Mouse (Mus musculus) intestine, embryonic 14.5 days (tissue): ENCODE results near the gene Lamc2. TPM values are rescaled to one million over a fixed set of nuclear protein-coding genes. Genes with fewer than 3 reads are reported as not detected.

ENCODE experiments used
- ATAC-seq: fragments of 200-750 bp; cut with Nextera tagmentation; replicated peaks from 2 replicates; pipeline ENCODE4 v1.8.0; 2017; ENCODE audit warnings: low read depth, moderate number of reproducible peaks, moderate TSS enrichment, moderate library complexity; ENCODE audit not compliant: low FRiP score, low TSS enrichment
- DNase-seq: peaks from one replicate; pipeline ENCODE4 v3.0.0-alpha.2; 2018; ENCODE audit warnings: low spot score
- H3K27ac ChIP-seq: fragments of 300-500 bp; sonication (generic); 2 replicates; pipeline ENCODE4 v1.5.1; 2014; ENCODE audit warnings: low read depth, mild to moderate bottlenecking, control low read depth
- H3K27me3 ChIP-seq: fragments of 300-500 bp; sonication (generic); replicated peaks from 2 replicates; pipeline ENCODE4 v1.6.1; 2014; ENCODE audit warnings: low read length, control low read depth; ENCODE audit not compliant: control insufficient read depth, insufficient read depth
- H3K36me3 ChIP-seq: fragments of 300-500 bp; sonication (generic); 2 replicates; pipeline ENCODE4 v1.6.1; 2014; ENCODE audit warnings: low read length, control low read depth; ENCODE audit not compliant: control insufficient read depth, insufficient read depth
- H3K4me1 ChIP-seq: fragments of 300-500 bp; sonication (generic); replicated peaks from 2 replicates; pipeline ENCODE4 v1.6.1; 2014; ENCODE audit warnings: low read length, control low read depth, mixed read lengths; ENCODE audit not compliant: control insufficient read depth, insufficient read depth
- H3K4me2 ChIP-seq: fragments of 300-500 bp; sonication (generic); 2 replicates; pipeline ENCODE4 v1.6.1; 2014; ENCODE audit warnings: low read length
- H3K4me3 ChIP-seq: fragments of 300-500 bp; sonication (generic); 2 replicates; pipeline ENCODE4 v1.5.1; 2014; ENCODE audit warnings: low read depth, low read length, control low read depth, mixed read lengths
- H3K9ac ChIP-seq: fragments of 300-500 bp; sonication (generic); 2 replicates; pipeline ENCODE4 v1.6.1; 2014; ENCODE audit warnings: mild to moderate bottlenecking, low read length
- H3K9me3 ChIP-seq: fragments of 300-500 bp; sonication (generic); 2 replicates; pipeline ENCODE4 v1.6.1; 2016; ENCODE audit warnings: low read length, control low read depth; ENCODE audit not compliant: control insufficient read depth
- WGBS: fragments of 180-500 bp; shearing (Covaris S2); extraction: QIAGEN DNeasy Blood & Tissue Kit; methylation state at CpG from one replicate; pipeline ENCODE4 v1.1.7; 2014; 5-methylcytosine and 5-hydroxymethylcytosine counted together
- polyA plus RNA-seq: library from polyadenylated mRNA; unstranded; fragments of >200 nt; fragmentation: Nextera tagmentation; extraction: Ambion mirVana; gene quantifications from 2 replicates; pipeline ENCODE4 v1.2.1, GENCODE M21; 2014

The Lamc2 gene
- polyA plus RNA-seq, 1 experiment from 2014 or later, result 9.2 TPM

DNA sequence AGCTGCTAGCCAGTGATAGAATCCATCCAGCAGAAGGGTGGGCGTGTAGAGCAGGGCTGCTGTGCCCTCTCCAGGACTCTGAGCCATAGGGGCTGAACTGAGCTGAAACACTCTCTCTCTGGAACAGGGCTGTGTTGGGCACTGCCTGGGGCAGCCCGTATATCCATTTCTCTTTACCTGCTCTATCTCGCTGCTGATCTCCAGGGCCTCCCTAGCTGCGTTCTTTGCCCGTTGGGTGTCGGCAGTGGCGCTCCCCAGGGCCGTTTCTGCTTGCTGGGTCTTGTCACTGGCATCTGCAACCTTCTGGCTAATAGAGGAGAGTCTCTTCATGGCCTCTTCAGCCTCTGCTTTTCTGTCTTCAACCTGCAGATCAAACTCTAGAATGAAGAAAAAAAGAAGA, 57.5 kb downstream of the Lamc2 start:
- H3K36me3 ChIP-seq, result no peaks in the 10 kb centered on the region
- H3K27ac ChIP-seq, result no peak overlapping the region
- H3K9ac ChIP-seq, result no peak overlapping the region
- H3K9me3 ChIP-seq, result no peaks in the 10 kb centered on the region
- 73% methylated on average over 8 of the region's 8 CpGs for WGBS
- H3K4me3 ChIP-seq, result no peak overlapping the region
- H3K27me3 ChIP-seq, result no peaks in the 10 kb centered on the region
- DNase-seq (no peak), ATAC-seq (no peak)
- no peak overlapping the region for H3K4me2 ChIP-seq
- H3K4me1 ChIP-seq, result peaks cover 3% of the 10 kb centered on the region

DNA sequence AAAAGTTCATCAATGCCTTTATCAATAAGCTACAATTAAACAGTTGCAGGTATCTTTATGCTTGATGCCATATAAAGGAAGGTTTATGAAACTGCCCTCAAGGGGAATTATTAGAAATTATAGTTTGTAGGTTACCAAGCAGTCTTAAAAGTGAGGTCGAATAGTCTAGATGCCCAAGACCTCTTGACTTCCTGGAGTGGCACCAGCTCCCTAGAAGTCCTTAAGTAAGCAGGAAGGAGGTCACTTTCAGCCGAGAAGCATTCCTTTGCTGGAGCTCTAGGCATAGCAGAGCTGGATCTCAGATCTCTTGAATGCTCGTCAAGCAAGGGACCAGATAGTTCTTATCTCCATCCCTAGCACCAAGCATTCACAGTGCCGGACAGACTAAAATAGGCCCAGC, 58.6 kb downstream of the Lamc2 start:
- H3K27ac ChIP-seq, result no peak overlapping the region
- WGBS, result 79% methylated on average over 4 of the region's 4 CpGs
- no peak for ATAC-seq
- no peaks in the 10 kb centered on the region for H3K9me3 ChIP-seq
- no peak overlapping the region for H3K4me2 ChIP-seq
- no peaks in the 10 kb centered on the region for H3K36me3 ChIP-seq
- H3K9ac ChIP-seq, result no peak overlapping the region
- DNase-seq, result no peak
- H3K4me3 ChIP-seq, result no peak overlapping the region
- no peaks in the 10 kb centered on the region for H3K27me3 ChIP-seq
- no peaks in the 10 kb centered on the region; the same call in 1 of the 2 replicates for H3K4me1 ChIP-seq

DNA sequence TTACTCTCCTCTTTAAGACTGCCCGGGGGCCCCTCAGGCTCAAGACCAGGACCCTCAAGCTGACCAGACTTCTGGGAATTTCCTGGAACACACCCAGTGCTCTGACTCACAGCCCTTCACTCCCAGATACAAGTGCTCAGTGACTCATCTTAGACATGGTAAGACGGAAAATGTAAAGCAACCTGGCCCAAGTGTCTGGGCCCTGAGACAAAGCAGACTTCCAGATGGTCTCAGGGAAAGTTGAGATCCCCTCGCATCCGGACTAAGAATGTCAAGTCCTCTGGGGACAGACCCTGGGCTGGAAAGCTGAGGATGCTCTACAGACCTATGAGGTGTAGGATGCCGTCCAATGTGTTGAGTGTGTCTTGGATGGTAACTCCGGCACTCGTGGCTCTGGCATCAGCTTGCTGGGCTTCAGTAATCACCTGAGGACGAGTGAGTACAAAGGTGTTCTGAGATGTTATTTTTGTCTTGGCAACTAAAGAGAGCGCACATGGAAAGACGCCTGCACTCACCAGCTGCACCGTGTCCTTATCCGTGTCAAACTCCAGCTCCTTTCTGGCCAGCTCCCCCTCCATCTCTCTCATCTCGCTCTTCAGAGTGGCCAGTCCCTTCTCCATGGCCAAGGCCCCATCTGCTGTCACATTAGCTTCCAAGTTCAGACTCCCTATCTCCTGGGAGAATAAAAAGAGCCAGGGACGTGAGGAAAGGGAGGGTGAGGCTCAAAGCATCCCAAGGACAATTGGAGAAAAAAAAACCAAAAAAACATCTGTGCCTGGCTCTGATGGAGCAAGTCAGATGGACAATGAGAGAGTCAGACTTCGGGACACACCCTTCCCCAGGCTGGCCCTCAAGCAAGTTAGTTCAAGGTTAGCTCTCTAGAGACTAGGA, 59.5 kb downstream of the Lamc2 start:
- ATAC-seq (peak; percentile 79), DNase-seq (no peak)
- Histone ChIP-seq H3K4me2 (no peak overlapping the region), H3K9me3 (no peaks in the 10 kb centered on the region), H3K36me3 (no peaks in the 10 kb centered on the region), H3K27ac (peak overlapping the region; percentile 29; the same call in 1 of the 2 replicates), H3K27me3 (no peaks in the 10 kb centered on the region), H3K9ac (no peak overlapping the region), H3K4me3 (no peak overlapping the region), H3K4me1 (no peaks in the 10 kb centered on the region; the same call in 1 of the 2 replicates)
- WGBS, result 70% methylated on average over 15 of the region's 15 CpGs

DNA sequence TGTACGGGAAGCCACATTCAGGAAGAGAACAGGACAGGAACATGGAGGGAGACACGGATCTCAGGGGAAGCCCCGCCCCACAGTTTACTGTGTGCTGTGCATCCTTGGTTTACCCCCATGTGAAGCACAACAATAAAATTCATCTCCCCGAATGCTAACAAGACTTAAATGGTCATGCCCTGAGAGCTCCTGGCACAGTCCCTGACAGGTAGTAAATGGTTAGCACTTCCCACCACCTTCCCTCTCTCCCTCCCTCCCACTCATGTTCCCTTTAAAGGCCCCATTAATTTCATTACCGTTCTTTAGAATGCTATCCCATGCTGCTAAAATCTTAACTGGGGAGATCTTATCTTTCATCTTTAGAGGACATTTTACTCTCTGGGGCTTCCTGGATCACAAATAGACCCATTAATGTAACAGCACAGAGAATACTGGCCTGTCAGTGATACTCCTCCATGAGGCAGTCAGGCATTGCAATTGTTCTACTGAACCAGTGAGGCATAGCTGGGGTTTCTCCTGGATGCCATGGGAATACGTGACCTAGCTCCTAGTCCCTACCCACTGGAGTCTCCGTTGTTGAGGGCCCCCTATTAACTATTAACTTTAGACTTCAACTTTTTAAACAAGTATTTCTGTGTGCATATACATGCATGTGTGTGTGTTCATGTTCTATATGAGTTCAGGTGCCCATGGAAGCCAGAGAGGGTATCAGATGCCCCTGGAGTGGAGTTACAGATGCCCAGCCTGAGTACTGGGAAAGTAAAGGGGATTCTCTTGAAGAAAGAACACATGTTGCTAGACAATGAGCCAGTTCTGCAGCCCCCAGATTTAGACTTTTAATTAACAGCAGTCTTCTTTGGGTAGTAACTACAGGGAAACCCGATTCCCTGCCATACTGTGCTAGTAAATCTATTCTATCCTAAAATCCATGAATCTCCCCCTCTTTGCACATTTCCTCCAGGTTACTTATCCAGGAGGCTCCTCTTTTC, 60.7 kb downstream of the Lamc2 start:
- no peaks in the 10 kb centered on the region; the same call in 1 of the 2 replicates for H3K4me1 ChIP-seq
- WGBS, result 70% methylated on average over 8 of the region's 8 CpGs

DNA sequence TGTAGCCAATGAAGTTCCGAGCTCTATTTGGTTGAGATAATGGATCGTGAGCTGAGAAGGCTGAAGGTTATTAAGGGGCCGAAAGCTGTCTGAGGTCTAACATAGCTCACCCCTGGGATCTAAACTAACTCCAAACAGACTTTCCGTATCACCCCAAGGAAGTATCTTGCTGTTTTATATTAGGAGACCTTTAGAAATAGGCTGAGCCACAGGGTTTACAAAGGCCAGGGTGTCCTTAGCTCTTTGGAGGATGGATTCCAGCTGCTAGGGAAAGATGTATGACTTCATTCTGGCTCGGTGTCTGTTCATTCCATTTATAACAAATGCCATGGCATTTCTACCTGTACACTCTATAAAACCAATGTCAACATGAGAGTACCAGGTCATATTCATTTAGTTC, 61.7 kb downstream of the Lamc2 start:
- DNase-seq (no peak), ATAC-seq (no peak)
- Histone ChIP-seq H3K4me1 (no peaks in the 10 kb centered on the region; the same call in 1 of the 2 replicates), H3K4me3 (no peak overlapping the region), H3K27me3 (no peaks in the 10 kb centered on the region), H3K27ac (no peak overlapping the region), H3K9ac (no peak overlapping the region), H3K36me3 (no peaks in the 10 kb centered on the region), H3K4me2 (no peak overlapping the region), H3K9me3 (no peaks in the 10 kb centered on the region)
- 68% methylated on average over 5 of the region's 5 CpGs for WGBS

More for the DNA sequence above, 60.7 kb downstream of the Lamc2 start:
- DNase-seq (no peak), ATAC-seq (no peak)
- Histone ChIP-seq H3K4me2 (no peak overlapping the region), H3K4me3 (no peak overlapping the region), H3K36me3 (no peaks in the 10 kb centered on the region), H3K27me3 (no peaks in the 10 kb centered on the region), H3K9me3 (no peaks in the 10 kb centered on the region), H3K9ac (no peak overlapping the region), H3K27ac (0 out of 2 replicates have a peak overlapping the region, but pooled peaks have one; percentile 8)

DNA sequence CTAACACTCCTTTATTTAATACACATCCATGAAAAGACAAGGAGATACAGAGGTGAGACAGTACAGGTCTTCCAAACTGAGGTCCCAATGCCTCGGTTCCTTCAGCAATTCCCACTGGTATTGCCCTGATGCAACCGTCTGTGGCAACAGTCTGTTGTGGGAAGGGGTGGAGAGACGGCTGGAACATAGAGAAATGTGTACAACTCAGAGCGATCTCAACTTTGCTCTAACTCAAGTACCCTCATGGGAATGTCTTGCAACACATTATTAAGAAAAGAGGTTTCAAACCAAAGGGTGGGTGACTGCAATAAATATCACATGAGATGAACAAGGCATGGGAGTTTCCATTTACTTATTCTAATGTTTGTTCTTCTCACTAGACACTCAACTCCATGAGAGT, 63.5 kb downstream of the Lamc2 start:
- no peaks in the 10 kb centered on the region for H3K9me3 ChIP-seq
- H3K9ac ChIP-seq, result no peak overlapping the region
- no peaks in the 10 kb centered on the region for H3K27me3 ChIP-seq
- DNase-seq (no peak), ATAC-seq (no peak)
- 86% methylated on average over 4 of the region's 4 CpGs for WGBS
- no peaks in the 10 kb centered on the region for H3K36me3 ChIP-seq
- no peaks in the 10 kb centered on the region; the same call in 1 of the 2 replicates for H3K4me1 ChIP-seq
- H3K4me3 ChIP-seq, result no peak overlapping the region
- no peak overlapping the region for H3K4me2 ChIP-seq
- H3K27ac ChIP-seq, result no peak overlapping the region

DNA sequence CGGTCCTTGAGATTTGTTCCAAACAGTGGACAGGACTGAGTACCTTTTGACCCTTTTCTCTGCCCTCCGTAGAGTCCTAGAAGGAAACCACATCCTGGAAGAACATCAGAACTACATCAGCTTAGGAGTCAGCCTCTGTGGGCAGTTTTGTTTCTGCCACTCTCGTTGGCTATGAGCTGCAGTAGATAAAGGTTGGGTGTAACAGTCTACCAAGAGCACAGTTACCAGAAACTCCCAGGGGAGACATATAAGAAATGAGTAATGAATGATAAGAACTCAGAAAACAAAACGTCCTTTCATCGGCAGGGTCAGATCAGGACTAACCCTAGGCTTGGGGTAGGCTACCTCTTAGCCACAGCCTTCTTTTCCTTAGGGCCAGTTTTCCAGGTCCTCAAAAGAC, 64.9 kb downstream of the Lamc2 start:
- WGBS, result 74% methylated on average over 5 of the region's 5 CpGs
- no peak overlapping the region for H3K4me3 ChIP-seq
- H3K27me3 ChIP-seq, result no peaks in the 10 kb centered on the region
- H3K27ac ChIP-seq, result no peak overlapping the region
- H3K9ac ChIP-seq, result no peak overlapping the region
- DNase-seq (no peak), ATAC-seq (no peak)
- no peaks in the 10 kb centered on the region for H3K9me3 ChIP-seq
- no peak overlapping the region for H3K4me2 ChIP-seq
- H3K36me3 ChIP-seq, result no peaks in the 10 kb centered on the region
- no peaks in the 10 kb centered on the region; the same call in 1 of the 2 replicates for H3K4me1 ChIP-seq

DNA sequence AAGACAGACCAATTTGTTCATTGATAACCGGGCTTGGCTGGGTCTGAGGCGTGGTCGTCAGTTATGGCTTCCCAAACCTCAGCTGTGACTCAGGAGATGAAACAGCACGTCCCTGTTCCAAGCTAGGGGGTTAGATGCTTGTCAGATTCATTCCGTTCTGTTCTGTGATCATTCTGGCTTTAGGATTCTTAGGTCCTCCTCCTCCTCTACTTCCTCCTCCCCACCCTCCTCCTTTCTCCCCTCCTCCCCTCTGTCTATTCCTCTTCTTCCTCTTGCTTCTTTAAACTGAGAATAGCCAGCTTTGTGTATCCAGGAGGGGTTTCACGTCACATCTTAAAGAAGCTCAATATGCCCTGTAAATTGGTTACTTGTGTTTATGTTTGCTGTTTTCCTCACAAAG, 65.7 kb downstream of the Lamc2 start:
- no peaks in the 10 kb centered on the region for H3K27me3 ChIP-seq
- H3K9ac ChIP-seq, result no peak overlapping the region
- WGBS, result 63% methylated on average over 6 of the region's 6 CpGs
- no peaks in the 10 kb centered on the region for H3K36me3 ChIP-seq
- H3K4me1 ChIP-seq, result no peaks in the 10 kb centered on the region; the same call in 1 of the 2 replicates
- H3K4me2 ChIP-seq, result no peak overlapping the region
- H3K9me3 ChIP-seq, result no peaks in the 10 kb centered on the region
- H3K27ac ChIP-seq, result no peak overlapping the region
- no peak overlapping the region for H3K4me3 ChIP-seq
- DNase-seq, result no peak
- ATAC-seq, result no peak
